Mouse (Mus musculus): ENCODE data around the gene Smyd3.

Smyd3 gene

GRCm38 (mm10) chr1:179384296-179384695 is 133.5 kb downstream of the Smyd3 start:
- no peak for DNase-seq (ENCODE audit: low read depth, low spot score)

- DNase-seq (ENCODE audit: low read depth, low spot score), result no peak
These were observed 139.7 kb downstream of the Smyd3 start for GRCm38 (mm10) chr1:179378102-179378501.

GRCm38 (mm10) chr1:179374987-179375386 is 142.9 kb downstream of the Smyd3 start:
- no peak for DNase-seq (ENCODE audit: low read depth, low spot score)

DNA sequence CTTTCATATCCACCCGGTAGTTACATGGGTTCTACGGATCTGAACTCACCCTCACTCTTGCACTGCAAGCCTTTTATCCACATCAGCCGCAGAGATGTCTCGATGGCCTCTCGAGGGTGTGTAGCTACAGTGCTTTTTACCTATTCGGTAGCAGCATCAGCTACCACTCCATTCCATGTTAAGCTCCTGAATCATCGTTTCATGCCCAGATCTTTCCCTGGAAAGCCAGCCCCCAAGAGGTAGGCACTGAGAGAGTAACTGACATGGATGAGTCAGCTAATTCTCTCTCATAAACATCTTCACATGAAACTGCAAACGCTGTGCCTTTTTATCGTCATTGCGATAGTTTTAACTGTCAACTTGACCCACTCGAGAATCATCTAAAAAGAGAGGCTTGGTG is 143.9 kb downstream of the Smyd3 start:
- DNase-seq (ENCODE audit: low read depth, low spot score), result no peak

- DNase-seq (ENCODE audit: low read depth, low spot score), result no peak
These were observed 146.7 kb downstream of the Smyd3 start for GRCm38 (mm10) chr1:179371191-179371590.

DNA sequence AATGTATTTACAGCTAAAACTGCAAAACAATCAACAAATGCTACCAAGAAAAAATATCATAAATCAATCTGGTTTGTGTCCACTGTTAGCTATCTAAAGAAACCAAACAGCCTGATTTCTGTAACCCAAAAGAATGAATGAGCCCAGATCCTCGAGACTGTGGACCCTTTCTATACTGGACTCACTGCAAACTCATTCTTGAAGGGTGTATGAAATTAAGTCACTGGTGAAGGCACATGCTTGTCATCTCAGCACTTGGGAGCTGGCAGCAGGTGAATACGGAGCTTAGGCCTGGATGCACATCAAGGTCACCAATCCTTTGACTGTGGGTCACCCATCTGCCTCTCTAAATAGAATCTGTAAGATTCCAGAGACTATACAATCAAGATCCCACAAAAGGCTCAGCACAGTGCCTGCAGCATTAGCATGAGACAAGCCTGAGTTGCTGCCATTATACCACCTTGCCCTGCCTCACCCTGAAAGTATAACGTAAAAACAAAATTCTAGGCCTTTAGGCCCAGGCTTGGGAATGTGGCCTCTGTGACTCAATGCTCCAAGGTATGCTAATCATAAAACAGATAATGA is 149.3 kb downstream of the Smyd3 start:
- no peak for DNase-seq (ENCODE audit: low read depth, low spot score)

DNA sequence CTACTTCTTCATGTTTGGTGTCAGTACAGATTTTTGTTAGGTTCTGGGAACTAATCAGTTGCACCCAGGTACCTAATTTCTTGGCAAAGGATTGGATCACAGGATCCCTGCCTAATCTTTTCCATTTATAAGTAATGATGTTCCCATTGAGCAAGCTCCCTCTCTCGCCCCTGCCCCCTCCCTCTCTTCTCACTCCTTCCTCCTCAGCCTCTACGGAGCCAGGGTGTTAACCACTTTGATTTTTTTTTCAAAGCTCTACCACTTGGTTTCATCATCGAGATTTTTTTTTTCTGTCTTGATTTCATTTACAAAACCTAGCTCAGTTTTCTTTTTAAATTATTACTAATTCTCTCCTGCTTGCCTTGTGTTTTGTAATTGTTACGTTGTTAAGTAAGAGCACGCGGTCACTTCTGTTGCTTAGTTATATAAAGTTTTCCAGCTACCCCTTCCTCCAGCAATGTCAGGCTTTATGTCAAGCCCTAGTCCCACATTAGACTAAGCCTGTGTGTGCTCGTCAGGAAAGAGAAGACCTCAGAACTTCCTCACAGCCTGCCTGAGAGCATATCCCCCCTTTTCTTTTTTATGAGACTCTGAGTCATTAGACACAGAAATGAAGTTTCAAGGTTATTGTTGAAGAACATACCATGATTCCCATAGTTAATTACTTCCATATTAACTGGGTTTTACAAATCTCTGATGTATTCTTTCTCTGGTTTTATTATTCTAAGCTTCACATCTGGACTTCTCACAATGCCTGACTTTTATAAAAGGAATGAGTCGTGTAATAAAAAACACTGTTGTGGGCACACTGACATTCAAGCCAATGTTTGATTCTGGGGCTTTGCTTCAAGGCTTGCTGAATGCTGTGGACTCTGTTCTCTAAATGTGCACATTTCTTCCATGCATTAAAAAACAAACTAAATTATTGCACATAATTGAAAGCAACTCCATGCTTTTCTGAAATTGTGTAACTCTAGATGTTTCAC is 156.1 kb downstream of the Smyd3 start:
- no peak for DNase-seq (ENCODE audit: low read depth, low spot score)

DNA sequence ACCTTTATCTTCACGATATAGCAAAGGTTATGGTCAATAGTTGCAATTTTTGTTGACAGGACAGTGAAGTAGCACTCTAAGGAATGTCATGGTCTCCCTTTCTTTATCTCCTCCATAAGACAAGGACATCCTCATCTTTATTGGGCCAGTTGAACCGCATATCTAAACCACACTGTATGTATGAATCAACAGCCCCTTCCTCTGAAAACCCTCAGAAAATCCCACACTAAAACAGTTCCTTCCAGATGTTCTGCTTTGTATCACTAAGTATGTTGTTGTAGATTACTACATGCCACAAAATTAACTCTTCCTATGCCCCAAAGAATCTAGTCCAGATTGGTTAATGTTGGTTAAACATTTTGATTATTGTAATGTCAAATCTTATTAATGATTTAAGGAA is 160.7 kb downstream of the Smyd3 start:
- DNase-seq (ENCODE audit: low read depth, low spot score), result no peak

DNA sequence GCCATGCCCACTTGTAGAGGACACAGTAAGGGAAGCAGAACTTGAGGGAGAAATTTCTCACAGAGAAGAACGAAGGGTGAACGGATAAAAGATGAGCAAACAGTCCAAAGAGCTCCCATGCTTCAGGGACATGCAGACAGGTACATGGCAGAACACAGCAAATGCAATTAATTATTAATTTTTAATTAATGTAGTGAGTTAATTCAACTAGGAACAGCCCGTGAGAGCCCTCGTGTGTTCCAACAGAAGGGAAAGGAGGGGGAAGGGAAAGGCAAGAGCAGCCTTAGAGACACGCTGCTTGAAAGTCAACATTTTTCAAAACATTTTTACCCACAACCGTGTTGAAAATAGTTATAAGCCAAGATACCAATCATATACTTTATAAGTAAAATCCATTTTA is 163.6 kb downstream of the Smyd3 start:
- no peak for DNase-seq (ENCODE audit: low read depth, low spot score)

DNA sequence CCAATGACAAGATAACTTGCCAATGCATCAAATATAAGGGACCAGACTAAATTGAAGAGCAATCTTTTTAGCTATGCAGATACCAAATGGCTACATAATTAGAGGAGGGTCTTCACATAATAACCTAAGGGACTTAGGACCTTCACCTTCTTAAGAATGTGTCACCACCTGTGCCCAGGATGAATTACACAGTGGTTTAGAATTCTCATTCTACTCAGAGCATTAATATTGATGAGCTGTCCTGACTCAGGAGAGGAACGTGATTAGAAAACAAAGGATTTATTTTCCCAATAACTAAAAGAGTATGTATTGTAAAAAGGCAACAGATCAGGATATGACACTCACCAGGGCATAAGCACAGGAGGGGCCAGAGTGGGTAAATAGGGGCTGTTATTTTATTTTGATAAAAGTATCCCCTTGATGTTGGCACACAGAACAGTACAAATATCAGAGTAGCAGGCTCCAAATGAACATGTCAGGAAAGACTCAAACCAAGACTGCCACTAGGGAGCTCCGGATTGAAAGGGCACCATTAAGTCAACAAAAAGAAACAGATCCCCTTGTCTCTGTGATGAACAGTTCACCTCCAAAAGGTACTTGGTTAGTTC is 172.4 kb downstream of the Smyd3 start:
- no peak for DNase-seq (ENCODE audit: low read depth, low spot score)

- no peak for DNase-seq (ENCODE audit: low read depth, low spot score)
These were observed 174.4 kb downstream of the Smyd3 start for GRCm38 (mm10) chr1:179343426-179343825.

GRCm38 (mm10) chr1:179341589-179341988 is 176.3 kb downstream of the Smyd3 start:
- DNase-seq (ENCODE audit: low read depth, low spot score), result no peak

DNA sequence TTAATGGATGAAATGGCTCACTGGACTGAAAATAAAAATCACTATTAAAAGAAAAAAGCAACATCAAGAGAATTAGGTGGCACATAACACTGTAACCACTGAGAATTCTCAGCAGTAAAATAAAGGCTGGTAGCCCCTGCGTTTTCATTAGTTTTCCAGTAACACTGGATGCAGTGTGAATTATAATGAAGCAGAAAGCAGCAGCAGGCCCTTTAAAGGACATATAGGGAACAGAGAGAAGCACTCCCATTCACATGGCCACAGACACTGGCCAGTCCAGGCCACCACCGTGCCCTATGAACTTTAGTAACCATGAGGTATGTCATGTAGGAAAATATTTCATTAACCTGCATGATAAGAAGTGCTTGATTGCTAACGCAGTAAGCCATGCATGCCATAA is 178.8 kb downstream of the Smyd3 start:
- no peak for DNase-seq (ENCODE audit: low read depth, low spot score)

GRCm38 (mm10) chr1:179337529-179337928 is 180.3 kb downstream of the Smyd3 start:
- no peak for DNase-seq (ENCODE audit: low read depth, low spot score)

GRCm38 (mm10) chr1:179326965-179327308 is 190.9 kb downstream of the Smyd3 start:
- DNase-seq (ENCODE audit: low read depth, low spot score), result no peak

DNA sequence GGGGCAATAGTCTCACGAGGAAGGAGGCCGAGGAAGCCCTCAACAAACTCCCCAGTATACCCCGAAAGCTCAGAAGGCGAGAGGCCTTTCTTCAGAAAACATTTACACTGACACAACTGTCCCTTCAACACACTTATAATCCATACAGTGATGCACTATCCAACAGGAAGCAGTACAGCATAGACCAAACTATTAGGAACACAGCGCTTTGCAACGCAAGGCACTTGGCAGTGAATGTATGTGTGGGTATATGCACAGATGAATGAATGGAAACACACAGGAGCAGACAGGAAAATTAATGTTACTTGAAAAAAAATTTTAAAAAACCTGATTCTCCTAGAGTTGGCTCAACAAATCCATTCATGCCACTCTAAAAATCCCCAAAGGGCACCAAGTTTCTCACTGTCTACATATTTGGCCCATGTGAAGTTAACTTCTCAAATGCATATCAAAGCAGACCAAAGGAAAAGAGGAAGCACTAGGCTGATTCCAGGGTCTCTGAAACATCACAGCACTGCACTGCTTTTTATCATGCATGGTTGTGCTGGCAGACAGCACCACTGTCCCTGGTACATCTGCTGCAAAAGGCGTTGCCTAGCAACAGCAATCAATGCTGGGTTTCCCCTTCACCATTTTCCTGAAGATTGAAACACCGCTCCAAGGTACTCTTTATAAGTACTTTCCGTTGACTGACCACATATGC is 191.4 kb downstream of the Smyd3 start:
- no peak for DNase-seq (ENCODE audit: low read depth, low spot score)

DNA sequence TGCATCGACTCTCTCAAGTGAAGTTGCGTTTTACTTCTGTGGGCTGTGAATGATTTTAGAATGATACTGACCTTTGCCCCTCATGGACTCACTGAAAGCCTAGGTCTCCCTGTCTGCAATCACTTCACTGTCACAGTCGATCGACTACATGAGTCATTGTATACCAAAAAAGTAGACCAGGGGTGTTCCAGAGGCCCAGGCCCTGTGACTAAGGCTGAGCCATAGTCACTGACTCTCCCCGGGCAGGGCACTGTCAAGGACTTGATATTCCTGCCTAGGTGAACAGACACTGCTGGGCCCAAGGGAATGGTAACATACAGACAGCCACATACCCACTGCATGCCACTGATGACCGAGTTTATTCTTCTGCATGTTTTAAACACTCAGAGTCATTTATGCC is 193.6 kb downstream of the Smyd3 start:
- DNase-seq (ENCODE audit: low read depth, low spot score), result no peak

DNA sequence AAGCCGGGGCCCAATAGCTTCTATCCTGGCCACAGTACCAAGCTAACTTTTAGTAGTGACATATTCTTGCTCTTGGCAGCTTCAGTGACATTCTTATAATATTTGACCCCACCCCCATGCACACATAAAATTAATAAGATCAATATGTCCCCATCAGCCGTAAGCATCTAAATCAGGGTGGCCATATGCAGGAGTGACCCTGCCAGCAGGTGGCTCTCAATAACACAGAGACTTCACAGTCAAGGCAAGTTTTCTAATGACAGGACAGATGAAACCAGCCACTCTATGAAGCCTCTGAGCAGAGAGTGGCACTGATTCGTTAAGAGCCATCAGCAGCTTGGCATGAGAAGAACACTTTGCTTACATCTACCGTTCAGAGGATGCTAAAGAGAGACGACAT is 204.2 kb downstream of the Smyd3 start:
- DNase-seq (ENCODE audit: low read depth, low spot score), result no peak

DNA sequence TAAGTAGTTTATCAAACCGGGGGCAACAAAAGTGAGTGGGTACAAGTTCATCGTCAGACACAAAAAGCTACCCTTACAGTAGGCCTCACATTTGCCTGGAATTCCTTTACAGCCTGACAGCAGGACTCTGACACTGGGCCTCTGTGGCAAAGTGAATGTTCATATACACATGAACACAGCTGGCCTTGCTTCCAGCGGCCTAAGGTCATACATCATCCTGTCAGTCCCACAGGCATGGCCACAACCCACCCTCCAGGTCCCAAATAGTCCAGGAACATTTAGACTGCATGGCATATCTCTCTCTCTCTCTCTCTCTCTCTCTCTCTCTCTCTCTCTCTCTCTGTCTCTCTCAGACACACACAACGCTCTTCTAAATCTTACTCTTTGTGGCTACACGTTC is 208.4 kb downstream of the Smyd3 start:
- DNase-seq (ENCODE audit: low read depth, low spot score), result no peak

GRCm38 (mm10) chr1:179302446-179303230 is 215.2 kb downstream of the Smyd3 start:
- DNase-seq (ENCODE audit: low read depth, low spot score), result no peak

GRCm38 (mm10) chr1:179295626-179296025 is 222.2 kb downstream of the Smyd3 start:
- DNase-seq (ENCODE audit: low read depth, low spot score), result no peak
